Mouse (Mus musculus): ENCODE measurements at regions not wholly inside any gene's neighbourhood (a gene's known extent, or its start where the extent isn't known, plus 50 kb on each side); places are given as distances from the start of the nearest gene placed in this dataset.

- no peak for DNase-seq
These were observed 541.2 kb downstream of the Grxcr1 start for GRCm38 (mm10) chr5:68572816-68573215.

GRCm38 (mm10) chr5:68575827-68576226 is 544.2 kb downstream of the Grxcr1 start:
- DNase-seq, result no peak

- DNase-seq, result no peak
These were observed 546.9 kb downstream of the Grxcr1 start for GRCm38 (mm10) chr5:68578496-68578895.

GRCm38 (mm10) chr5:68592423-68592822 is 560.8 kb downstream of the Grxcr1 start:
- no peak for DNase-seq

GRCm38 (mm10) chr5:68618451-68618850 is 586.8 kb downstream of the Grxcr1 start:
- DNase-seq, result no peak

GRCm38 (mm10) chr5:68635400-68635799 is 603.8 kb downstream of the Grxcr1 start:
- no peak for DNase-seq

- DNase-seq, result no peak
These were observed 641.2 kb downstream of the Grxcr1 start for GRCm38 (mm10) chr5:68672834-68673233.

- DNase-seq, result no peak
These were observed 640.1 kb downstream of the Kctd8 start for GRCm38 (mm10) chr5:68701342-68701741.

- DNase-seq, result peak; percentile 5 to 6
These were observed 635.9 kb downstream of the Kctd8 start for GRCm38 (mm10) chr5:68705411-68706080.

- no peak for DNase-seq
These were observed 614.7 kb downstream of the Kctd8 start for GRCm38 (mm10) chr5:68726733-68727132.

- no peak for DNase-seq
These were observed 606.3 kb downstream of the Kctd8 start for GRCm38 (mm10) chr5:68735186-68735585.

- no peak for DNase-seq
These were observed 591.0 kb downstream of the Kctd8 start for GRCm38 (mm10) chr5:68750499-68750898.

GRCm38 (mm10) chr5:68753025-68753424 is 588.5 kb downstream of the Kctd8 start:
- DNase-seq, result no peak
